Mouse (Mus musculus) midbrain, embryonic 15.5 days (tissue): ENCODE data around the gene Mest. TPM values are rescaled to one million over a fixed set of nuclear protein-coding genes. Genes with fewer than 3 reads are reported as not detected.

Experiments used
- ATAC-seq: fragments of 200-750 bp; cut with Nextera tagmentation; replicated peaks from 2 replicates; pipeline ENCODE4 v1.8.0; 2017; ENCODE audit warnings: moderate TSS enrichment
- H3K27ac ChIP-seq: fragments of 300-500 bp; sonication (generic); 2 replicates; pipeline ENCODE4 v1.5.1; 2015; ENCODE audit warnings: mild to moderate bottlenecking, inconsistent platforms
- H3K27me3 ChIP-seq: fragments of 300-500 bp; sonication (generic); replicated peaks from 2 replicates; pipeline ENCODE4 v1.6.1; 2015; ENCODE audit warnings: inconsistent platforms
- H3K36me3 ChIP-seq: fragments of 300-500 bp; sonication (generic); replicated peaks from 2 replicates; pipeline ENCODE4 v1.6.1; 2015; ENCODE audit warnings: inconsistent platforms
- H3K4me1 ChIP-seq: fragments of 300-500 bp; sonication (generic); 2 replicates; pipeline ENCODE4 v1.6.1; 2015; ENCODE audit warnings: inconsistent platforms
- H3K4me2 ChIP-seq: fragments of 300-500 bp; sonication (generic); 2 replicates; pipeline ENCODE4 v1.6.1; 2015; ENCODE audit warnings: inconsistent platforms, mild to moderate bottlenecking, moderate library complexity
- H3K4me3 ChIP-seq: fragments of 300-500 bp; sonication (generic); 2 replicates; pipeline ENCODE4 v1.5.1; 2015; ENCODE audit warnings: mild to moderate bottlenecking, inconsistent platforms
- H3K9ac ChIP-seq: fragments of 300-500 bp; sonication (generic); 2 replicates; pipeline ENCODE4 v1.6.1; 2015; ENCODE audit warnings: mild to moderate bottlenecking, inconsistent platforms
- H3K9me3 ChIP-seq: fragments of 300-500 bp; sonication (generic); 2 replicates; pipeline ENCODE4 v1.6.1; 2016; ENCODE audit warnings: inconsistent platforms
- WGBS: fragments of 180-500 bp; shearing (Covaris S2); methylation state at CpG from one replicate; pipeline ENCODE4 v1.1.7; 2015; ENCODE audit warnings: mixed read lengths; 5-methylcytosine and 5-hydroxymethylcytosine counted together
- polyA plus RNA-seq: library from polyadenylated mRNA; unstranded; fragments of >200 nt; fragmentation: Nextera tagmentation; extraction: Ambion mirVana; gene quantifications from 2 replicates; pipeline ENCODE4 v1.2.1, GENCODE M21; 2015

Mest gene
- polyA plus RNA-seq, 1 experiment from 2014 or later, result 374 TPM

DNA sequence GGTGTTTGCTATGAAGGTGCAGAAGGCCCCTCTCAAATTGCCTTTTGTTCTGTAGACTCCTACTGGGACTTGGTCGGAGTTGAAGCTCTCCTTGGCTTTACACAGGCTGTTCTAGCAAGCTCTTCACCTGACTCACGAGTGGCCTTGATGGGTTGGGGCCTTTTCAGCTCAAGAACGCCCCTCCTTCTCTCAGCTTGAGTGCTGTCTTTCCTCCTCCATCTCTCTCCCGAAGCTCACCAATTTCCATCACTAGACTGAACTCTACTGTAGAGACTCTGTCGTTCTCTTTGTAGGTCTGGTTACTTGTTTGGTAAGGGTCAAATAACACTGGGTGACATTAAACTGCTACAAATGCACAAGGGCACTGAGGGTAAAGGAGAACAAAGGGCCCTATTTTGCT lies 30.5 kb upstream of the Mest start:
- WGBS, result 75% methylated on average over 5 of the region's 5 CpGs
- H3K4me1 ChIP-seq, result peaks cover 19% of the 10 kb centered on the region
- no peaks in the 10 kb centered on the region for H3K27me3 ChIP-seq
- H3K9ac ChIP-seq, result peak overlapping the region; percentile 64
- peak overlapping the region; percentile 96 for H3K27ac ChIP-seq
- ATAC-seq, result no peak; the same call in 1 of the 2 replicates
- H3K4me3 ChIP-seq, result peak overlapping the region; percentile 71
- H3K36me3 ChIP-seq, result no peaks in the 10 kb centered on the region
- H3K4me2 ChIP-seq, result peak overlapping the region; percentile 73
- H3K9me3 ChIP-seq, result no peaks in the 10 kb centered on the region

- peaks cover 19% of the 10 kb centered on the region for H3K4me1 ChIP-seq
- H3K9ac ChIP-seq, result peak within 1 kb of the TSS; percentile 64
- no peaks in the 10 kb centered on the region for H3K36me3 ChIP-seq
- H3K27ac ChIP-seq, result peak within 1 kb of the TSS; percentile 96
- ATAC-seq, result peak; percentile 99
- H3K4me2 ChIP-seq, result peak within 1 kb of the TSS; percentile 73
- H3K4me3 ChIP-seq, result peak within 1 kb of the TSS; percentile 71
- no peaks in the 10 kb centered on the region for H3K9me3 ChIP-seq
- H3K27me3 ChIP-seq, result no peaks in the 10 kb centered on the region
- WGBS, result under 1% methylated on average over 52 of the region's 52 CpGs
These were observed 29.9 kb upstream of the Mest start, which contains the start of gene Cep41 for GRCm38 (mm10) chr6:30693350-30693991. Gene Cep41 (minus strand): TSS chr6:30693749.

- Histone ChIP-seq H3K4me1 (peaks cover 19% of the 10 kb centered on the region), H3K27me3 (no peaks in the 10 kb centered on the region), H3K4me3 (peak overlapping the region; percentile 71), H3K36me3 (no peaks in the 10 kb centered on the region), H3K9ac (peak overlapping the region; percentile 33; the same call in 1 of the 2 replicates), H3K9me3 (no peaks in the 10 kb centered on the region), H3K27ac (peak overlapping the region; percentile 96), H3K4me2 (peak overlapping the region; percentile 73)
- WGBS, result 15% methylated on average over 6 of the region's 6 CpGs
- ATAC-seq, result peak; percentile 55
These were observed 29.1 kb upstream of the Mest start for GRCm38 (mm10) chr6:30694209-30694608.

- Histone ChIP-seq H3K36me3 (no peaks in the 10 kb centered on the region), H3K9me3 (no peaks in the 10 kb centered on the region), H3K4me2 (no peak overlapping the region), H3K9ac (no peak overlapping the region), H3K27ac (peak overlapping the region; percentile 96), H3K27me3 (no peaks in the 10 kb centered on the region), H3K4me1 (peaks cover 19% of the 10 kb centered on the region), H3K4me3 (no peak overlapping the region)
- no peak for ATAC-seq
- WGBS, result 92% methylated on average over 8 of the region's 8 CpGs
These were observed 28.2 kb upstream of the Mest start for GRCm38 (mm10) chr6:30695124-30695523.

GRCm38 (mm10) chr6:30697464-30697863 lies 25.9 kb upstream of the Mest start:
- WGBS, result 22% methylated on average over 5 of the region's 5 CpGs
- Histone ChIP-seq H3K4me1 (peaks cover 19% of the 10 kb centered on the region), H3K4me2 (no peak overlapping the region), H3K27me3 (no peaks in the 10 kb centered on the region), H3K36me3 (no peaks in the 10 kb centered on the region), H3K9me3 (no peaks in the 10 kb centered on the region), H3K27ac (no peak overlapping the region), H3K4me3 (no peak overlapping the region), H3K9ac (no peak overlapping the region)
- no peak for ATAC-seq

DNA sequence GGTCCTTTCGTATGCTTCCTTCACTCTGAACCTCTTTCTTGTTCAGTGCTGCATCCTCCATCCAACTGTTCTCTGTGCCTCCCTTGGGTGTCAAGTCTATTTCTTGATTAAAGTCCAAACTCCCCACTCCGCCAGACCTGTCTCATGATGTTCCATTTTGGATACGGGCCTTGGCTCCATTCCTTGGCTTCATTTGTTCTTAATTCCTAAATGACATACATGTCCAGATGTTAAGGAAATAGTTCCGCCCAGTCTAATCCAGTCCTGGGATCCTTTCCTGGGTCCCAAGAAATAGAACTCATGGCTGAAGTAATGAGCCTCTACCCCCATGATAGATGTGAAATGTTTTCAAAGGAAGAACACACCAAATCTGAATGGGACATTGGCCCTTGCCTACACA lies 25.3 kb upstream of the Mest start:
- ATAC-seq, result no peak
- Histone ChIP-seq H3K36me3 (no peaks in the 10 kb centered on the region), H3K9ac (no peak overlapping the region), H3K4me1 (peaks cover 14% of the 10 kb centered on the region), H3K4me2 (no peak overlapping the region), H3K27me3 (no peaks in the 10 kb centered on the region), H3K27ac (no peak overlapping the region), H3K9me3 (no peaks in the 10 kb centered on the region), H3K4me3 (no peak overlapping the region)
- 92% methylated on average over 4 of the region's 4 CpGs for WGBS

DNA sequence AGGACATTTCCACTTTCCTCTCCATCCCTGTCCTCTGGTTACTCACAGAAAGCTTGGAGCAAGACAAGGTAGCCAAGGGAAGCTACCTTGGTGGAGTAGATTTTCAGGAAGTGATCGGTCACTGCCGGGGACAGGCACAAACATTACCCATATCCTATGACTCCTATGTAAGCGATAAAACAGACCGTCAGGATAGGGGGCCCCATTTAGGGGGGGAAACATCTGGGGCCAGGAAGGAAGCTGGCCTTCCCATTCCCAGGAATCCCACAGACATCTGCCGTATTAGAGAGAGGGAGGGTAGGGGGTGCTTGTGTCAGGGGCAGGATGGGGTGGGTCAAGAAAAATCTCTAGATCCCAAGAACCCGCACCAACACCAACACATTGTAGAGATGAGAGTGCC lies 23.2 kb upstream of the Mest start:
- no peak overlapping the region for H3K4me2 ChIP-seq
- no peak overlapping the region for H3K27ac ChIP-seq
- no peaks in the 10 kb centered on the region for H3K27me3 ChIP-seq
- 0 out of 2 replicates have a peak, but pooled peaks cover 2% of the 10 kb centered on the region for H3K4me1 ChIP-seq
- no peaks in the 10 kb centered on the region for H3K9me3 ChIP-seq
- ATAC-seq, result no peak
- WGBS, result 89% methylated on average over 6 of the region's 6 CpGs
- no peaks in the 10 kb centered on the region for H3K36me3 ChIP-seq
- no peak overlapping the region for H3K9ac ChIP-seq
- H3K4me3 ChIP-seq, result no peak overlapping the region

DNA sequence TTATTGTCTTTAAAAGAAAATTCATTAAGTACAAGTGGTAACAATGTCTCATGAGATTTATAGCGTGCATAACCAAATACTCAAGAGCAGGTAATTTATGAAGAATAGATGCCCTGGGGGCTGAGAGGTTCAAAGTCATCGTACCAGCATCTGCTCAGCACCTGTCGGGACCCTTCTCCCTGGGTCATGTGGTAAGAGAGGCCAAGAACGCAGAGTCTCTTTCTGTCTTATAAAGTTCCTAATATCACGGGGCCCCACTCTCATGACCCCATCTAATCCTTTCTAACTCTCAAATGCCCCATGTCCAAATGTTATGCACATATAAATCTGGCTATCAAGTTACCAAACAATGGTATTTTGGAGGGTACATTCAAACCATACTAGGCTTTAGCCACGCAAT lies 20.5 kb upstream of the Mest start:
- H3K9me3 ChIP-seq, result no peaks in the 10 kb centered on the region
- ATAC-seq, result no peak
- WGBS, result 76% methylated on average over 6 of the region's 6 CpGs
- no peak overlapping the region for H3K27ac ChIP-seq
- no peak overlapping the region for H3K4me3 ChIP-seq
- H3K9ac ChIP-seq, result no peak overlapping the region
- H3K27me3 ChIP-seq, result no peaks in the 10 kb centered on the region
- no peaks in the 10 kb centered on the region for H3K36me3 ChIP-seq
- no peak overlapping the region for H3K4me2 ChIP-seq
- no peaks in the 10 kb centered on the region for H3K4me1 ChIP-seq

- H3K27ac ChIP-seq, result no peak overlapping the region
- no peaks in the 10 kb centered on the region for H3K9me3 ChIP-seq
- 84% methylated on average over 6 of the region's 6 CpGs for WGBS
- H3K4me3 ChIP-seq, result no peak overlapping the region
- no peaks in the 10 kb centered on the region for H3K4me1 ChIP-seq
- no peak overlapping the region for H3K4me2 ChIP-seq
- no peaks in the 10 kb centered on the region for H3K36me3 ChIP-seq
- ATAC-seq, result no peak
- H3K9ac ChIP-seq, result no peak overlapping the region
- no peaks in the 10 kb centered on the region for H3K27me3 ChIP-seq
These were observed 19.9 kb upstream of the Mest start for GRCm38 (mm10) chr6:30703476-30703875.

DNA sequence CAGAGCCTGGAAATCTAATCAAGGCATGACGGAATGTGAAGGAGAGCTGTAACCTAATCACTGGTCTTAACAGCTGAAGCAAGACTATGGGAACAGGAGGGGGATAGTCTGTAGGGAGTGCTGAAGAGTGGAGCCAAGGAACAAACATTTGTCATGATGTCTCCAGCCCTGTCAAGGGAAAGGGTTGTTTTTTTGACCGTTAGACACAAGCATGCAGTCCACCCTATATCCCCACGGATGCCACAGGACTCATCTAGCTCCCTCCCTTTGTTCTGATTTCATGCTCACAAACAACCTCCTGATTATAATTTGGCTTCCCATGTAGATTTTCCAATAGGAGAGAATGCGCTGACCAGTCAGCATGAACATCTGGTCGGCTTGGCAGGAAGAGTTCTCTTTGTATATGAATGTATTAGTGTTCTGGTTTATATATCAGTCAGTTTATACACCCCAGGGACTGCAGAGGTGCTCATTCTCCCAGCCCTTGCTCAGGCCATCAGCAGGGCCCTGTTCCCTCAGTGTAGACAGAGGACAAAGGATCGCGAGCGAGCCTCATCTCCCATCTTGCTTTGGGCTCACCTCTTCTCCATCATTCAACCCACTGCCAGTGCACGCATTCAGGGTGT lies 19.3 kb upstream of the Mest start:
- H3K9me3 ChIP-seq, result no peaks in the 10 kb centered on the region
- no peaks in the 10 kb centered on the region for H3K27me3 ChIP-seq
- H3K4me2 ChIP-seq, result no peak overlapping the region
- no peak overlapping the region for H3K4me3 ChIP-seq
- H3K4me1 ChIP-seq, result peaks cover 1% of the 10 kb centered on the region
- WGBS, result 89% methylated on average over 9 of the region's 9 CpGs
- ATAC-seq, result no peak
- no peak overlapping the region for H3K27ac ChIP-seq
- H3K36me3 ChIP-seq, result no peaks in the 10 kb centered on the region
- H3K9ac ChIP-seq, result no peak overlapping the region

- 19% methylated on average over 6 of the region's 6 CpGs for WGBS
- H3K4me2 ChIP-seq, result no peak overlapping the region
- no peak overlapping the region for H3K27ac ChIP-seq
- H3K4me3 ChIP-seq, result no peak overlapping the region
- H3K9me3 ChIP-seq, result no peaks in the 10 kb centered on the region
- peaks cover 13% of the 10 kb centered on the region for H3K4me1 ChIP-seq
- no peak for ATAC-seq
- H3K9ac ChIP-seq, result no peak overlapping the region
- H3K36me3 ChIP-seq, result no peaks in the 10 kb centered on the region
- H3K27me3 ChIP-seq, result no peaks in the 10 kb centered on the region
These were observed 14.2 kb upstream of the Mest start for GRCm38 (mm10) chr6:30709115-30709514.

GRCm38 (mm10) chr6:30710371-30711364 lies 12.7 kb upstream of the Mest start:
- Histone ChIP-seq H3K4me1 (peaks cover 13% of the 10 kb centered on the region), H3K9me3 (no peaks in the 10 kb centered on the region), H3K4me2 (no peak overlapping the region), H3K4me3 (no peak overlapping the region), H3K27me3 (no peaks in the 10 kb centered on the region), H3K36me3 (no peaks in the 10 kb centered on the region), H3K9ac (no peak overlapping the region), H3K27ac (no peak overlapping the region)
- 75% methylated on average over 25 of the region's 25 CpGs for WGBS
- no peak for ATAC-seq
